In genomic region chr7:141172116-141173006, GRCm38 (mm10) we compare ENCODE assay signal across 8 mouse cellular contexts. TPM values are rescaled to one million over a fixed set of nuclear protein-coding genes. Genes with fewer than 3 reads are reported as not detected.
A peak's percentile ranks its signal among the peaks of the same experiment; 100 is the strongest.
DNase-seq lines count a peak whose midpoint lies in the region; ATAC-seq and TF ChIP-seq lines count a peak whose summit lies in the region.

Gene Rnh1 (minus strand): TSS chr7:141172857.

- H3K36me3 ChIP-seq in ES-E14 (ENCODE audit: control insufficient read depth, insufficient read depth, low read length, poor library complexity, severe bottlenecking): no peaks in the 10 kb centered on the region
- no peaks in the 10 kb centered on the region for H3K36me3 ChIP-seq in forebrain, embryonic 16.5 days (ENCODE audit: control insufficient read depth, insufficient read depth)
- H3K36me3 ChIP-seq in lung, embryonic 14.5 days (ENCODE audit: insufficient read depth): no peaks in the 10 kb centered on the region
- H3K36me3 ChIP-seq in thymus, adult 2 months (ENCODE audit: control insufficient read depth, insufficient read depth, low read length): no peaks in the 10 kb centered on the region

- ATAC-seq in forebrain, embryonic 16.5 days: peak; percentile 98
- peak; percentile 96 for ATAC-seq in lung, embryonic 14.5 days (ENCODE audit: insufficient read depth)

- peak; percentile 98 for TF ChIP-seq POLR2A in olfactory bulb, adult 2 months (IDR thresholded peaks at IDR 0.05; ENCODE audit: insufficient read depth, low read depth, low read length)
- TF ChIP-seq POLR2A in thymus, adult 2 months (IDR thresholded peaks at IDR 0.05; ENCODE audit: control insufficient read depth, extremely low read depth, insufficient read depth, low read length, poor library complexity): peak; percentile 67

- peak within 1 kb of the TSS; percentile 87 for H3K4me2 ChIP-seq in forebrain, embryonic 16.5 days (ENCODE audit: low read length)
- H3K4me2 ChIP-seq in lung, embryonic 14.5 days: peak within 1 kb of the TSS; percentile 79

- peak within 1 kb of the TSS; percentile 94 for H3K9ac ChIP-seq in ES-E14 (ENCODE audit: insufficient read depth, low read depth, low read length, poor library complexity, severe bottlenecking)
- H3K9ac ChIP-seq in forebrain, embryonic 16.5 days (replicated peaks; ENCODE audit: low read depth, low read length): peak within 1 kb of the TSS; percentile 64
- H3K9ac ChIP-seq in lung, embryonic 14.5 days: peak within 1 kb of the TSS; percentile 69

- no peaks in the 10 kb centered on the region for H3K9me3 ChIP-seq in ES-E14 (ENCODE audit: control insufficient read depth, insufficient read depth, low read depth, low read length)
- H3K9me3 ChIP-seq in forebrain, embryonic 16.5 days (ENCODE audit: control insufficient read depth, low read length): no peaks in the 10 kb centered on the region
- H3K9me3 ChIP-seq in lung, embryonic 14.5 days (ENCODE audit: low read depth, low read length): no peaks in the 10 kb centered on the region

- H3K4me3 ChIP-seq in ES-E14 (ENCODE audit: insufficient read depth in 1 of 2, low read depth in 1 of 2, low read length in 2 of 2, poor library complexity in 1 of 2, severe bottlenecking in 1 of 2): peak within 1 kb of the TSS; percentile 84 to 85
- H3K4me3 ChIP-seq in forebrain, embryonic 16.5 days (replicated peaks; ENCODE audit: low read length): peak within 1 kb of the TSS; percentile 47
- H3K4me3 ChIP-seq in layer of hippocampus, adult 2 months: peak within 1 kb of the TSS; percentile 80
- peak within 1 kb of the TSS; percentile 45 for H3K4me3 ChIP-seq in lung, embryonic 14.5 days (ENCODE audit: low read depth, low read length)
- H3K4me3 ChIP-seq in olfactory bulb, adult 2 months (ENCODE audit: insufficient read depth, low read depth, low read length): peak within 1 kb of the TSS; percentile 79
- peak within 1 kb of the TSS; percentile 67 for H3K4me3 ChIP-seq in thymus, adult 2 months (ENCODE audit: control insufficient read depth, insufficient read depth, low read length)

- peak within 1 kb of the TSS; percentile 90 for H3K27ac ChIP-seq in ES-E14 (ENCODE audit: insufficient read depth, low read depth, low read length, poor library complexity, severe bottlenecking)
- H3K27ac ChIP-seq in forebrain, embryonic 16.5 days (ENCODE audit: low read length): peak within 1 kb of the TSS; percentile 86
- H3K27ac ChIP-seq in layer of hippocampus, adult 2 months: peak within 1 kb of the TSS; percentile 99
- peak within 1 kb of the TSS; percentile 89 for H3K27ac ChIP-seq in lung, embryonic 14.5 days (ENCODE audit: low read depth)
- H3K27ac ChIP-seq in olfactory bulb, adult 2 months (ENCODE audit: insufficient read depth, low read depth, low read length): peak within 1 kb of the TSS; percentile 92
- H3K27ac ChIP-seq in thymus, adult 2 months (ENCODE audit: control insufficient read depth, insufficient read depth, low read length): peak within 1 kb of the TSS; percentile 75

- H3K27me3 ChIP-seq in forebrain, embryonic 16.5 days (replicated peaks; ENCODE audit: control insufficient read depth, insufficient read depth, low read length): no peaks in the 10 kb centered on the region
- H3K27me3 ChIP-seq in lung, embryonic 14.5 days (ENCODE audit: insufficient read depth, low read length): no peaks in the 10 kb centered on the region
- H3K27me3 ChIP-seq in thymus, adult 2 months (ENCODE audit: control insufficient read depth, insufficient read depth, low read length): no peaks in the 10 kb centered on the region

- DNase-seq in ES-E14 (ENCODE audit: low read depth, low spot score): peak; percentile 86
- peak; percentile 92 for DNase-seq in cerebellum, adult 11-12 months
- DNase-seq in heart, postnatal 36 days: peak; percentile 84 to 94
- DNase-seq in layer of hippocampus, adult 2 months (ENCODE audit: low spot score in 2 of 2): peak; percentile 92 to 94
- DNase-seq in lung, embryonic 14.5 days: peak; percentile 97
- DNase-seq in thymus, adult 2 months: peak; percentile 92

- in situ Hi-C loops in ES-E14 (cut with MboI; ENCODE audit: low sequenced_read_pairs in 2 of 2, unreplicated experiment in 2 of 2): loop anchor here in 1 of 2 experiments (10.0 kb wide), 1 partner anchor 328 kb away; the partner anchor contains the start of genes Odf3 and Scgb1c1

- H3K4me1 ChIP-seq in ES-E14 (ENCODE audit: control insufficient read depth in 2 of 2, insufficient read depth in 2 of 2, low read length in 2 of 2, poor library complexity in 1 of 2): peaks cover 5% of the 10 kb centered on the region in 2 experiments; a peak in 2 of 4 replicates
- H3K4me1 ChIP-seq in forebrain, embryonic 16.5 days (replicated peaks; ENCODE audit: control insufficient read depth, insufficient read depth, low read length): peaks cover 20% of the 10 kb centered on the region
- H3K4me1 ChIP-seq in lung, embryonic 14.5 days (ENCODE audit: insufficient read depth): peaks cover 20% of the 10 kb centered on the region
- H3K4me1 ChIP-seq in olfactory bulb, adult 2 months (ENCODE audit: control insufficient read depth, insufficient read depth, low read length): peaks cover 9% of the 10 kb centered on the region
- H3K4me1 ChIP-seq in thymus, adult 2 months (replicated peaks; ENCODE audit: control insufficient read depth, insufficient read depth, low read length): peaks cover 22% of the 10 kb centered on the region

- TF ChIP-seq CTCF in layer of hippocampus, adult 2 months (conservative IDR thresholded peaks at IDR 0.05): no peak
- TF ChIP-seq CTCF in lung, embryonic 14.5 days (IDR thresholded peaks at IDR 0.05; ENCODE audit: low read depth): no peak; the same call in 1 of the 2 replicates
- TF ChIP-seq CTCF in olfactory bulb, adult 2 months (IDR thresholded peaks at IDR 0.05; ENCODE audit: insufficient read depth, low read depth, low read length): 0 out of 2 replicates have a peak, but pooled peaks have one; percentile 12
- TF ChIP-seq CTCF in thymus, adult 2 months (IDR thresholded peaks at IDR 0.05; ENCODE audit: borderline replicate concordance, control insufficient read depth, extremely low read depth, insufficient read depth, low read length, poor library complexity): peak; percentile 60; the same call in 1 of the 2 replicates

- WGBS in forebrain, embryonic 16.5 days: 3% methylated on average over 55 of the region's 55 CpGs
- 3% methylated on average over 55 of the region's 55 CpGs for WGBS in lung, embryonic 14.5 days
- WGBS in olfactory bulb, adult 2 months: 1% methylated on average over 55 of the region's 55 CpGs
- WGBS in thymus, adult 2 months: 2% methylated on average over 55 of the region's 55 CpGs

- intact Hi-C loops in heart, postnatal 36 days (cut with DNase I): loop anchor here (5.0 kb wide), 2 partner anchors 215 to 325 kb away; partner anchors contain the start of genes Gm45717, Ifitm2, Odf3 and Scgb1c1

TF ChIP-seq in ES-E14, 5 proteins besides CTCF, POLR2A, EP300 and RAD21:
- TF ChIP-seq CHD2 (IDR thresholded peaks at IDR 0.05; ENCODE audit: low read depth, low read length): peak; percentile 49; the same call in 1 of the 2 replicates
- TF ChIP-seq HCFC1 (IDR thresholded peaks at IDR 0.05; ENCODE audit: borderline replicate concordance, insufficient read depth, low read length): peak; percentile 69; the same call in 1 of the 2 replicates
- no peak for TF ChIP-seq ZNF384 (IDR thresholded peaks at IDR 0.05; ENCODE audit: low read depth, low read length)
- TF ChIP-seq ZC3H11A (IDR thresholded peaks at IDR 0.05; ENCODE audit: borderline replicate concordance, low read depth, low read length): no peak
- TF ChIP-seq MAFK (IDR thresholded peaks at IDR 0.05; ENCODE audit: insufficient read depth, low read depth, low read length): no peak
TF ChIP-seq in ES-E14: peak in this region for 2.

RNA-seq across cellular contexts. Expression of gene Rnh1, which starts in this region (rescaled TPM):
- 61.9 and 70.3 TPM in 2 replicates for total RNA-seq in ES-E14 (2012; rRNA removed)
- 41.0 and 45.7 TPM in 2 replicates for polyA plus RNA-seq in forebrain, embryonic 16.5 days (2015; fragmentation: Nextera tagmentation; extraction: Ambion mirVana)
- total RNA-seq in heart, postnatal 36 days (2021): 10 to 100 TPM; 66.8 to 67.8 TPM
- total RNA-seq in layer of hippocampus, adult 2 months (2021): 10 to 100 TPM; 40.6 to 42.3 TPM
- 124 and 130 TPM in 2 replicates for polyA plus RNA-seq in lung, embryonic 14.5 days (2014; fragmentation: Nextera tagmentation; extraction: Ambion mirVana)
- not detected in 2 replicates for polyA plus RNA-seq in olfactory bulb, adult 2 months (2012; ENCODE audit: insufficient read depth, insufficient read length, low replicate concordance, missing spikeins)
- polyA plus RNA-seq in thymus, adult 2 months (2012; rRNA removed): 59.0 and 75.9 TPM in 2 replicates

Comparison
In these comparisons a context has a peak if more than half of its experiments do, and no peak if none do; other contexts are left out.
1. Peak in every context shown above with its lines: DNase-seq, ATAC-seq, H3K4me3 ChIP-seq and H3K27ac ChIP-seq.
2. RNA of gene Rnh1 (polyA plus RNA-seq): 124 to 130 TPM in lung, embryonic 14.5 days, 59.0 to 75.9 TPM in thymus, adult 2 months and 41.0 to 45.7 TPM in forebrain, embryonic 16.5 days; not detected in olfactory bulb, adult 2 months; every median in the first group is over 10 times any median in the second.
3. CTCF ChIP-seq: peak in olfactory bulb, adult 2 months (single experiment) and thymus, adult 2 months (single experiment); none in layer of hippocampus, adult 2 months (single experiment) and lung, embryonic 14.5 days (single experiment).